Mouse (Mus musculus): ENCODE data around the gene Gm4884.
"Not testable (repeated sequence)": the region's sequence is repeated elsewhere in the genome, so short reads cannot be mapped to it uniquely, and the experiment has no call there.

The Gm4884 gene

DNA sequence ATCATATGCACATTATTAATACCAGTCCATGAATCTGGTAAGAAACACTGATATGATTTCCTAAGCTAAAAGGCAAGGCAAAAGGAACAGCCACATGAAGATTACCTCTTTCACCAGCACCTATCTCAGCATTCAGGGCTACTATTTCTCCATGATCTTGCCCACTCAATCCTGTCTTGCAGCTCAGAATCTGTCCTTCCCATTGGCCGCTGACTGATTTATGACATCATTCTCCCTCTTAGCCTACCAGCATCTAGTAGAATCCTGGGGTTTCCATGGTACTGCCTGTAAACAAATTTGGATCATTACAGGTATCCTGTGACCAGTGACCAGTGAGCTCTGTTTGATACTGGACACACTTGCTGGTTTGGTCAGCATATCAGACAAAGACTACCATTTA, at the start of gene Gm4884:
Gene Gm4884, plus strand, starts transcription at position 301 of the 400 bp plus-strand sequence.
- DNase-seq (ENCODE audit: low read depth, low spot score), result not testable (repeated sequence)

DNA sequence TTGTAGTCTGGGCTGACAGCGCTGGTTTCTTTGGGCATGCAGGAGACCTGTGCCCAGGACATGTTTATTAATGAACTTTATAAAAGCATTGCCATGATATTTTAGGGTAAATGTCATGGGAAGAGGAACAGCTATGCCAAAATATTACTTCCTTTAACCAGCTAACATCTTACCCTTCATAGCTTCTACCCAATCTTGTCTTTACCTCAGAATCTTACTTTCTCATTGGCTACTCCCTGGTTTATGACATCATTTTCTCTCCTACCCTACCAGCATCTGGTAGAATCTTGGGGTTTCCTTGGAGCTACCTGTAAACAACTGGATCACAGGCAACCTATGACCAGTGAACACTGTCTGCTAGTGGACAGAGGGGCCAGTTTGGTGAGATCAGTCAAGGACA, 45.3 kb upstream of the Gm4884 start, which contains the start of gene 4930433I11Rik:
Gene 4930433I11Rik, plus strand, starts transcription at position 301 of the 400 bp plus-strand sequence.
- DNase-seq (ENCODE audit: low read depth, low spot score), result no peak

DNA sequence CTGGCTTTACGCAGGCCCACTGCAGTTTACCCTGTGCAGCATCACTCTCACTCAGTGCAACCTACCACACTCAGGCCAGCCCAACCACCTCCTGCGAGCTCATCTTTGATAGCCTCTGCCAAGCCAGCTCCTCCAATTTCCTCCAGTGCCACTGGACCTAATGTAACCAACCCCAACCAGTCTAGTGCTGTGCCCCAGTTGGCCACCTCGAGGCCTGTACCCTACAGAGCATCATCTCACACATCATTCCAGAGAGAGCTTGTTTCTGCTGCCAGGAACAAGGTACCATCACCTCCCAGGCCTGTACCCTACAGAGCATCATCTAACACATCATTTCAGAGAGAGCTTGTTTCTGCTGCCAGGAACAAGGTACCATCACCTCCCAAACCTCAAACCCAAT, 11.5 kb downstream of the Gm4884 start:
- not testable (repeated sequence) for DNase-seq (ENCODE audit: low read depth, low spot score)
